Mouse (Mus musculus): ENCODE data around the gene Scd2.
"Not testable (repeated sequence)": the region's sequence is repeated elsewhere in the genome, so short reads cannot be mapped to it uniquely, and the experiment has no call there.

Scd2 gene

DNA sequence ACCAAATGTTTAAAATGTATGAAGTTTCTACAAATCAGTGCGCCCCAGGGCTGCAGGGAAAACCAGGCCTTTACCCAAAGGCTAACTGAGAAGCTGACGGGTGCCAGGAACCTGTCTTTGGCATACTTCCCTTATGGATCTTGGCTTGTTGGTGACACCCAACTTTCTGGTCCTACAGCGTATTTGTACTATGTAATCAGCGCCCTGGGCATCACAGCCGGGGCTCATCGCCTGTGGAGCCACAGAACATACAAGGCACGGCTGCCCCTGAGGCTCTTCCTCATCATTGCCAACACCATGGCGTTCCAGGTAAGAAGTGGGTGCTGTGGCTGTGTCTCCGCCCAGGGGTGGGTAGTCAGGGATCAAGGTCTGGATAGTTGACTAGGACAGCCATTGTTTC lies 4.4 kb downstream of the Scd2 start:
- no peak for DNase-seq

DNA sequence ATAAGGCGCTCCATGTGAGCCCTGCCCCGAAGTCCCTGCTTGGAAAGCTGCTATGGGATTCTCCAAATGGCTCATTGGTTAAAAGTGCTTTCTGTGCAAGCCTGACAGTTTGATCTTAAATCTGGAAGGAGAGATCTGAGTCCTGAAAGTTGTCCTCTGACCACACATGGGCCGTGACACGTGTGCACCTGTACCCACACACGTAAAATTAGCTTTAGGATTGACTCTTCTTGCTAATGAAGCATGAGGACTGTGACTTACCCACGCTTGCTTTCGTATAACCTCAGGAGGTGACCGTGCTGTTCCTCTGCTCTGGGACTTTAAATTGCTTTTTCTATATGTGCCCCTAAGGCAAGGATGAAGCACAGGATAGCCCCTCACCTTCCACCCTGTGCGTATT lies 5.6 kb downstream of the Scd2 start:
- DNase-seq: no peak

DNA sequence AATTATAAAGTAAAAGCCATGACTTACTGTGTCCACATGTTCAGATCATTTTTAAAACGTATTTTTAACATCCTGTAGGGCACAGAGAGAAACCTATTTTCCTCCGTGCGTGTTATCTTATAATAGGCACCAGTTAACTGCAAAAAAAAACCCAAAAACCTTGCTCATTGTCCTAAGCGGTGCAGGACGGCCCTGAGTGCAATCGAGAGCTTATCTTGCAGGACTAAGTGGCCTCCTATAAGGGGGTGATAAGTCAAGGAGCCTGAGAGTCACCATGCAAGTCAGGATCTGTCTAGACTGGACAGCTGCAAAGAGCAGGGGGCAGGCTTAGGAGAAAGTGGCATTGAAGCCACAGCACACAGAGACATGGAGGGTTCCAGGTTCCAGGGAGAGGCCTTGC lies 6.4 kb downstream of the Scd2 start:
- DNase-seq: no peak

DNA sequence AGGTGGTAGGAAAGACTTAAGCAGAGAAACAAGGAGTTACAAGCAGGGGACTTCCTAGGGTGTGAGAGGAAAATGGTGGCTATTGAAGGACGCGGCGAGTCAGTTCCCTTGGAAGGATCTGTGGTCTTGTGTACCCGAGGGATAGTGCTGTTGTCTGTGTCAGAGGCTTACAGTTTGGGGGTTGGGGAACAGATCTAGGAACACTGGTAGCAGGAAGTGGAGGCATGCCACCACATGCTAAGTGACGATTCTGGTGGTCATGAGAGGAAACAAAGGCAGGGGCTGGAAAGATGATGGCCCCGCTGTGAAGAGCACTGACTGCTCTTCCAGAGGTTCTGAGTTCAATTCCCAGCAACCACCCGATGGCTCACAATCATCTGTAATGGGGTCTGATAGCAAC lies 7.0 kb downstream of the Scd2 start:
- DNase-seq: no peak

GRCm38 (mm10) chr19:44301176-44301575 lies 7.7 kb downstream of the Scd2 start:
- peak in 1 of 2 experiments; percentile 34 for DNase-seq

GRCm38 (mm10) chr19:44301671-44302305 lies 8.3 kb downstream of the Scd2 start:
- no peak for DNase-seq

DNA sequence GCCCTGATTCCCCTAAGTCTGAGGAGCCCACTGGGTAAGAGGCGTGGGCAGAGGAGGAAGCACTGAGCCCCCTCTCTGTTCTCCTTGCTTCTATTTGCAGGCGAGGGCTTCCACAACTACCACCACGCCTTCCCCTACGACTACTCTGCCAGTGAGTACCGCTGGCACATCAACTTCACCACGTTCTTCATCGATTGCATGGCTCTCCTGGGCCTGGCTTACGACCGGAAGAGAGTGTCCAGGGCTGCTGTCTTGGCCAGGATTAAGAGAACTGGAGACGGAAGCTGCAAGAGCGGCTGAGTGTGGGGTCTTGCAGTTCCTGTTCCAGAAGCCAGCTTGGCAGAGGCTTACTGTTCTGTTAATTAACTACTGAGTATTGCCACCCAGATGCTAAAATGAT lies 9.4 kb downstream of the Scd2 start:
- no peak for DNase-seq

GRCm38 (mm10) chr19:44303502-44303901 lies 10.0 kb downstream of the Scd2 start:
- no peak for DNase-seq

- no peak for DNase-seq
Measured at GRCm38 (mm10) chr19:44304419-44304818, 10.9 kb downstream of the Scd2 start.

- no peak for DNase-seq
Measured at GRCm38 (mm10) chr19:44304851-44305510, 11.5 kb downstream of the Scd2 start.

DNA sequence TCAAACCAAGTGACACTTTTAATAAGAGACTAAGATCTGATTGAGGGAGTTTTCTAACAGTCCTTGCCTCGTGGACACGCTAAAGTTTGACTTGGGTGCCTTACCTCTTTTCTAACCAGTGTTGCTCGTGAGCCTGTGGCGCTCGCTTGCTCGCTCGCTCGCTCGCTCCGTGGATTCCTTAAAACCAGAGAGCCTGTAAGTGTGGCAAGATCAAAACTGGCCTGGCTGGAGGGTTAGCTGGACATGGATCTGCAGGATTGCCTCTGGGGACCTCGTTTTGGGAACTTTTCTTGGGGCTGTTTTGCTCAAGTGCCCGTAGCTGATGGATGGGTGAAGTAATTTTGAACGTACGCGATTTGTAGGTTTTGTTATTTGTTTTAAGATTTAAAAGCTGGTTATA lies 12.2 kb downstream of the Scd2 start:
- DNase-seq: no peak

GRCm38 (mm10) chr19:44306171-44306570 lies 12.7 kb downstream of the Scd2 start:
- DNase-seq: no peak

DNA sequence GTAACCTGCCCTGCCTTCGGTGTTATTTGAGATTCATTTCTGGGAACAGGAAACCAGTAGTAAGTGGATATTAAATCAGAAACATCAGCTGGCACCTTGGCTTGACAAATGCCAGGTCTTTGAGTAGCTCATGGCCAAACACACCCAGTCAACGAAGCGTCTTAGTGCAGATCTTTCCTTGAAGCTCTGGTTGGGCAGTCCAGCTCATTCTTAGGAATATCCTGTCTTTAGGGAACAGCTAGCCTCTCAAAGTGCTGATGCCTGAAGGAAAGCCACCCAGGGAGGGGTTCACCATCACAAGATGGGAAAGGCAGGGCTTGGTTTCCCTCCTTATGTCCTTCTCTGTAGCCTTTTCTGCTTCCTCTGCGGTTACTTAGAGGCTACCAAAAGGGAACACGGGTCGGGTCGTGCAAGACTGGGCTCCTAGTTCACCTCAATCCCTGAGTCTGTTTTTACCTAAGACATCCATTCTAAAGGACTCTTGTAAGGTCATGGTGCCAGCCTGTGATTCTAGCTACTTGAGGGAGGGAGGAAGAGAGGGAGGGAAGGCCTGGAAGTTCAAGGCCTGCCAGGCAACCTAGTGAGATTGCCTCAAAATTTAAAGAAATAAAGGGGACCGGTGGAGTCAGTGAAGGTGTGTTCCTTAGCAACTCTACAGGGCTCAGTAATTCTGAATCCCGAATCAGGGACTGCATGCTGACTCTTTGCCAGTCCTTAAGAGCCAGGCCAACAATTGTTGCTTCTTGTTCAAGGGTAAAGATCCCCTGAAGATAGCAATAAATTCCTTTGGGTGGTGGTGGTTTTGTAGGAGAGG lies 13.8 kb downstream of the Scd2 start:
- DNase-seq: no peak

GRCm38 (mm10) chr19:44307915-44308470 lies 14.5 kb downstream of the Scd2 start:
- no peak for DNase-seq

DNA sequence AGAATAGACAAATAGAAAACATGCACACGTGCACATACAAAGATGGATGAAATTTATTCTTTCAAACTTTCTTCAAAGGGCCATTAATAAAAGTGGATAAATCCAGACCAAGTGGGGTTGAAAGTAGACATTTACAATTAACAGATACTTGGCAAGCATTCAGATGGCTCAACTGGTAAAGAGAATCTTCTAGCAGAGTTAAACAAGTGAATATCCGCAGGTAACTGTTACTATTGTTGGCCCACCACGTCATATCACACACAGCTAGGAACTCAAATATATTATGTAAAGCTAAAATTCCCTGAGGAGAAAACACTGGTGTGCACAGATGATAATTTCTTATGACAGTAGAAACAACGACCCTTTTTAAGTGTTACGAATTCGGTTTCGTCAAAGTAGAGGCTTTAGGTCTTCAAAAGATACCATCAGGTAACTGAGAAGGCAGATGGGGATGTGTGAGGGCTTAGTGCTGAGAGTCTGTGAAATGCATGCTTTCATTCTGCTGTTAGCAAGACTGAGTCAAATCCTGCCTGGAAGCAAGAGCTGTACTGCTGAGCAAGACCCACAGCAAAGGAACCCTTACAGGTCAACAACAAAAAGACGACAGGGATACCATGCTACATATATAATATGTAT lies 15.3 kb downstream of the Scd2 start:
- no peak for DNase-seq

DNA sequence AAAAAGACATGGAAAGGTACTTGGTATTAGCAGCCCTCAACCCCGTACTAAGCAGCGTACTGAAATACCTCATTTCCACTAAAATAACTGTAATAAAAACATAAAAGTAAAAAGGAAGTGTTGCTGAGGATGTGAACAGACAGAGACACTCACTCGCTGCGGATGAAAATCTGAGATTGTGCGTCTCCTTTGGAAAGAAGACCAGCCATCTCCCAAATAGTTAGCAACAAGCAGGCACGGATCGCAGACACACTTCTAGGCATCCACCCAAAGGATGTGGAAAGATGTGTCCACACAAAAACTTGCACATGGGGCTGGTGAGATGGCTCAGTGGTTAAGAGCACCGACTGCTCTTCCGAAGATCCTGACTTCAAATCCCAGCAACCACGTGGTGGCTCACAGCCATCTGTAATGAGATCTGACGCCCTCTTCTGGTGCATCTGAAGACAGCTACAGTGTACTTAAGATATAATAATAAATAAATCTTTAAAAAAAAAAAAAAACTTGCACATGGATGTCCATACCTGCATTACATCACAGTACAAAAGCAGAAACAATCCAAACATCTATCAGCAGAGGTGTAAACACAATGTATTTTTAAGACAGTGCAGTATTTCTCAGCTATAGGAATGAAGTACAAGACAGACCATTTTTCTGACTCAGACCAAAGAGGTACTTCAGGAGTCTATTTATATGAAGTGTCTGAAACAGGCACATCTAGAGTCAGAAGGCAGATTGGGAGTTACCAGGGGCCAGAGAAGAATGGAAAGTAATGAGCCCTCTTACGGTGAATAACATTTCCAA lies 16.1 kb downstream of the Scd2 start:
- DNase-seq: no peak

DNA sequence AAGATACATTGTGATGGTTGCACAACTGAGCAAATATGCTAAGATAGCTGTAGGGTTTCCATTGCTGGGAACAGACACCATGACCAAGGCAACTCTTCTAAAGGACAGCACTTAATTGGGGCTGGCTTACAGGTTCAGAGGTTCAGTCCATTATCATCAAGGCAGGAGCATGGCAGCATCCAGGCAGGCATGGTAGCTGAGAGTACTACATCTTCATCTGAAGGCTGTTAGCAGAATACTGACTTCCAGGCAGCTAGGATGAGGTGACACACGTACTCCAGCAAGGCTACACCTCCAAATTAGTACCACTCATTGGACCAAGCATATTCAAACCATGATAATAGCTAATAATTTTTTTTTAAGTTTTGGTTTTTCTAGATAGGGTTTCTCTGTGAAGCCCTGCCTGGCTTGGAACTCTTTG lies 16.7 kb downstream of the Scd2 start:
- DNase-seq: not testable (repeated sequence)

GRCm38 (mm10) chr19:44310814-44311213 lies 17.3 kb downstream of the Scd2 start:
- no peak for DNase-seq

DNA sequence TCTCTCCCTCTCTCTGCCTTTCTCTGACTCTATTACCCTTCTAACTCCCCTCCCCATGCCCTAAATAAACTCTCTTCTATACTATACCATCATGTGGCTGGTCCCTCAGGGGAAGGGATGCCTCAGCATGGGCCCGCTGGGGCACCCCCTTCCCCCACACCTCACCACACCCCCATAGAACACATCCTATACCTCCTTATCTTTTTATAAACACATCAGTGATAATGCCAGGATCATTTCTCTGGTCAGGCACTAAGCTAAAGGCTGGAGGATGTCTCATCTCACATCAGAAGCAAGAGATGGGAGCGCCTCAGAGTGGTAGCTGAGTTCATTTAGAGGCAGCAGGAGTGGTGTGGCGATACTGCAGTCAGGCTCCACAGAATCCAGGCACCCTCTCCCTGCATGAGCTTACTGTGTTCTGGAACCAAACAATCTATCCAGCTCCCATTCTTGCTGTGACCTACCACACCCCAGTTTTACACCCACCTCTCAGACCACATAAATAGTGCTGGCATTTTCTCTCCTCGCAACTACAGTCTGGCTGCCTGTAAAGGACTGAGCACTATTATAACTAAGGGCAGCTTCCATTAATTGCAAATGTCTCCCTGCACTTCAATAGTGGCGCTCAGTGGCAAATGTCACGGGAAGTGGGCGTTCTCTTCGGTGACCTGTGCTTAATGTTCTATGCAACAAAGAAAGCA lies 18.0 kb downstream of the Scd2 start:
- no peak for DNase-seq

DNA sequence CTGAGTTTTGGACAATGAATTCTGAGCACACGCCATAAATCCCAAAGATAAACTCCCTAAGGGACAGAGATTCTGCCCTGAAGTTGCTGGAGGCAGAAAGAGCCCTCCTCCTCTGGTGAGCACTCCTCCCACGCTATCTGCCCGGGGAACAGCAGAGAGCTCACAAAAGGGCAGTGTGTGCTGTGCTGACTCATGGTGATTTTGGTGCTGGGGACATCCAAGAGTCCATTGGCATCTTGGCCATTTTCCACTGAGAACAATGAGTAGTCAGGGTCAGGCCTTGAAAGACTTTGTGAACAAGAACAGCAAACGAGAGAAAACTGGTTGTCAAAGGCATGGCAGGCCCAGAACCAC lies 18.5 kb downstream of the Scd2 start:
- no peak for DNase-seq

- no peak for DNase-seq
Measured at GRCm38 (mm10) chr19:44313066-44313465, 19.6 kb downstream of the Scd2 start.

GRCm38 (mm10) chr19:44314327-44314759 lies 20.9 kb downstream of the Scd2 start:
- peak; percentile 92 to 93 for DNase-seq

All from cerebellum, postnatal 36 days (tissue).